9 mouse cellular contexts compared by ENCODE assay signal in genomic region chr7:16921881-16922335, GRCm38 (mm10). TPM values are rescaled to one million over a fixed set of nuclear protein-coding genes. Genes with fewer than 3 reads are reported as not detected.
A peak's percentile ranks its signal among the peaks of the same experiment; 100 is the strongest.
DNase-seq lines count a peak whose midpoint lies in the region; ATAC-seq and TF ChIP-seq lines count a peak whose summit lies in the region.
"Had no signal": no experiment of that assay in that cellular context is flagged by ENCODE, and none has a peak within 500 bp of the region (broad histone marks: within the 10 kb centered on the region; RNA-seq: fewer than 3 reads in every experiment).

No protein-coding gene starts in this region.

- no peak for TF ChIP-seq CTCF in lung, postnatal 0 days (IDR thresholded peaks at IDR 0.05)
- TF ChIP-seq CTCF in lung, adult 2 months (IDR thresholded peaks at IDR 0.05; ENCODE audit: insufficient read depth, low read length): no peak
- no peak for TF ChIP-seq CTCF in forebrain, postnatal 0 days (IDR thresholded peaks at IDR 0.05; ENCODE audit: low read depth)
- TF ChIP-seq CTCF in small intestine, adult 2 months (IDR thresholded peaks at IDR 0.05; ENCODE audit: extremely low read depth, insufficient read length, insufficient replicate concordance, low read depth, low read length): no peak

- WGBS in lung, postnatal 0 days: 32% methylated on average over 4 of the region's 6 CpGs
- 46% methylated on average over 6 of the region's 6 CpGs for WGBS in lung, adult 2 months
- WGBS in forebrain, postnatal 0 days: 17% methylated on average over 6 of the region's 6 CpGs
- WGBS in limb, embryonic 11.5 days: 69% methylated on average over 6 of the region's 6 CpGs
- WGBS in small intestine, adult 2 months: 15% methylated on average over 6 of the region's 6 CpGs

- no peak for TF ChIP-seq EP300 in lung, postnatal 0 days (IDR thresholded peaks at IDR 0.05)

- no peak for TF ChIP-seq POLR2A in lung, adult 2 months (IDR thresholded peaks at IDR 0.05; ENCODE audit: borderline replicate concordance, extremely low read depth, low read depth, low read length)
- TF ChIP-seq POLR2A in small intestine, adult 2 months (IDR thresholded peaks at IDR 0.05; ENCODE audit: low read depth, low read length): no peak

- H3K9me3 ChIP-seq in lung, postnatal 0 days (ENCODE audit: low read length): no peaks in the 10 kb centered on the region
- no peaks in the 10 kb centered on the region for H3K9me3 ChIP-seq in forebrain, postnatal 0 days (ENCODE audit: low read length)
- H3K9me3 ChIP-seq in limb, embryonic 11.5 days (ENCODE audit: control insufficient read depth, low read length): no peaks in the 10 kb centered on the region

- no peak for DNase-seq in lung, postnatal 0 days (ENCODE audit: low spot score)
- DNase-seq in lung, adult 2 months: no peak
- DNase-seq in forebrain, postnatal 0 days: no peak
- no peak for DNase-seq in limb, embryonic 11.5 days (ENCODE audit: low spot score)
- DNase-seq in adrenal gland, postnatal 4 days (ENCODE audit: low spot score in 2 of 2): no peak
- no peak for DNase-seq in MN1 (ENCODE audit: low spot score)

- 0 out of 2 replicates have a peak overlapping the region, but pooled peaks have one; percentile 38 for H3K27ac ChIP-seq in lung, postnatal 0 days (ENCODE audit: low read length)
- peak overlapping the region; percentile 100 for H3K27ac ChIP-seq in forebrain, postnatal 0 days (ENCODE audit: low read depth, low read length)
- H3K27ac ChIP-seq in limb, embryonic 11.5 days (replicated peaks; ENCODE audit: low read depth, low read length): peak overlapping the region; percentile 65
- H3K27ac ChIP-seq in small intestine, adult 2 months (ENCODE audit: insufficient read depth, low read depth, low read length): peak overlapping the region; percentile 80

- H3K9ac ChIP-seq in lung, postnatal 0 days (replicated peaks; ENCODE audit: low read depth): no peak overlapping the region
- H3K9ac ChIP-seq in forebrain, postnatal 0 days: peak overlapping the region; percentile 67
- H3K9ac ChIP-seq in limb, embryonic 11.5 days (ENCODE audit: low read length): peak overlapping the region; percentile 43

- H3K4me3 ChIP-seq in lung, postnatal 0 days (ENCODE audit: low read depth, low read length): peak overlapping the region; percentile 90; the same call in 1 of the 2 replicates
- no peak overlapping the region for H3K4me3 ChIP-seq in lung, adult 2 months (replicated peaks; ENCODE audit: extremely low read depth, low read depth, low read length)
- H3K4me3 ChIP-seq in forebrain, postnatal 0 days (ENCODE audit: low read depth, low read length): peak overlapping the region; percentile 84
- H3K4me3 ChIP-seq in limb, embryonic 11.5 days (ENCODE audit: low read depth, low read length): peak overlapping the region; percentile 94
- H3K4me3 ChIP-seq in small intestine, adult 2 months (ENCODE audit: low read depth, low read length): peak overlapping the region; percentile 93

- no peak for ATAC-seq in lung, postnatal 0 days
- ATAC-seq in forebrain, postnatal 0 days: no peak
- ATAC-seq in limb, embryonic 11.5 days (ENCODE audit: insufficient number of reproducible peaks, low FRiP score, low TSS enrichment, low read depth): no peak
- ATAC-seq in frontal cortex, adult (ENCODE audit: low TSS enrichment): no peak

- H3K36me3 ChIP-seq in lung, postnatal 0 days (ENCODE audit: insufficient read depth, low read length): peaks cover 13% of the 10 kb centered on the region
- H3K36me3 ChIP-seq in forebrain, postnatal 0 days (ENCODE audit: insufficient read depth): peaks cover 30% of the 10 kb centered on the region
- H3K36me3 ChIP-seq in limb, embryonic 11.5 days (ENCODE audit: control insufficient read depth, insufficient read depth, low read length): peaks cover 16% of the 10 kb centered on the region; the same call in 1 of the 2 replicates
- H3K36me3 ChIP-seq in small intestine, adult 2 months (ENCODE audit: control insufficient read depth, insufficient read depth, low read length): peaks cover 26% of the 10 kb centered on the region

- H3K4me2 ChIP-seq in lung, postnatal 0 days (replicated peaks; ENCODE audit: low read depth, low read length): peak overlapping the region; percentile 97
- H3K4me2 ChIP-seq in forebrain, postnatal 0 days (ENCODE audit: low read depth): peak overlapping the region; percentile 92
- peak overlapping the region; percentile 89 for H3K4me2 ChIP-seq in limb, embryonic 11.5 days (ENCODE audit: low read depth, severe bottlenecking)

- H3K4me1 ChIP-seq in lung, postnatal 0 days (ENCODE audit: insufficient read depth, low read depth, low read length): peaks cover 16% of the 10 kb centered on the region
- H3K4me1 ChIP-seq in lung, adult 2 months (ENCODE audit: control insufficient read depth, insufficient read depth, low read length): peaks cover 17% of the 10 kb centered on the region
- peaks cover 16% of the 10 kb centered on the region for H3K4me1 ChIP-seq in forebrain, postnatal 0 days (ENCODE audit: insufficient read depth)
- H3K4me1 ChIP-seq in limb, embryonic 11.5 days (ENCODE audit: control insufficient read depth, insufficient read depth, low read length): peaks cover 31% of the 10 kb centered on the region
- H3K4me1 ChIP-seq in small intestine, adult 2 months (ENCODE audit: control insufficient read depth, insufficient read depth, insufficient read length, low read length): peaks cover 16% of the 10 kb centered on the region

- no peaks in the 10 kb centered on the region for H3K27me3 ChIP-seq in lung, postnatal 0 days (replicated peaks; ENCODE audit: insufficient read depth, low read length)
- no peaks in the 10 kb centered on the region for H3K27me3 ChIP-seq in forebrain, postnatal 0 days (ENCODE audit: insufficient read depth, low read length)
- no peaks in the 10 kb centered on the region for H3K27me3 ChIP-seq in limb, embryonic 11.5 days (ENCODE audit: control insufficient read depth, insufficient read depth, low read length)
- H3K27me3 ChIP-seq in small intestine, adult 2 months (ENCODE audit: control insufficient read depth, insufficient read depth, low read length): no peaks in the 10 kb centered on the region

RNA-seq across cellular contexts. Expression of gene Calm3, which starts 2.0 kb away (rescaled TPM):
- 61.7 and 63.6 TPM in 2 replicates for polyA plus RNA-seq in lung, postnatal 0 days (2015; fragmentation: Nextera tagmentation; extraction: Ambion mirVana)
- 279 and 310 TPM in 2 replicates for polyA plus RNA-seq in lung, adult 2 months (2012; rRNA removed)
- total RNA-seq in forebrain, postnatal 0 days (2014; rRNA removed): 1,323 and 1,444 TPM in 2 replicates
- 403 and 424 TPM in 2 replicates for polyA plus RNA-seq in forebrain, postnatal 0 days (2015; fragmentation: Nextera tagmentation; extraction: Ambion mirVana)
- 176 and 201 TPM in 2 replicates for polyA plus RNA-seq in limb, embryonic 11.5 days (2014; fragmentation: Nextera tagmentation; extraction: Ambion mirVana)
- polyA plus RNA-seq in small intestine, adult 2 months (2012; rRNA removed): 147 and 452 TPM in 2 replicates
- 100 to 1,000 TPM; 330 to 344 TPM for total RNA-seq in adrenal gland, postnatal 4 days (2021)

RNA-seq across cellular contexts. Expression of gene Ptgir, which starts 15.6 kb away (rescaled TPM):
- polyA plus RNA-seq in lung, postnatal 0 days (2015; fragmentation: Nextera tagmentation; extraction: Ambion mirVana): 2.0 and 2.4 TPM in 2 replicates
- 9.8 and 10.4 TPM in 2 replicates for polyA plus RNA-seq in lung, adult 2 months (2012; rRNA removed)
- 0.15 TPM in 1 of 2 replicates, not detected in the other for total RNA-seq in forebrain, postnatal 0 days (2014; rRNA removed)
- polyA plus RNA-seq in forebrain, postnatal 0 days (2015; fragmentation: Nextera tagmentation; extraction: Ambion mirVana): 0.08 and 0.09 TPM in 2 replicates
- 0.24 and 0.44 TPM in 2 replicates for polyA plus RNA-seq in limb, embryonic 11.5 days (2014; fragmentation: Nextera tagmentation; extraction: Ambion mirVana)
- 1.2 and 1.7 TPM in 2 replicates for polyA plus RNA-seq in small intestine, adult 2 months (2012; rRNA removed)
- 1 to 10 TPM; 1.7 to 2.0 TPM for total RNA-seq in adrenal gland, postnatal 4 days (2021)
- total RNA-seq: layer of hippocampus, postnatal 10 days had no signal

RNA-seq across cellular contexts. Expression of gene Pnmal2, which starts 22.6 kb away (rescaled TPM):
- polyA plus RNA-seq in lung, postnatal 0 days (2015; fragmentation: Nextera tagmentation; extraction: Ambion mirVana): 1.9 and 2.0 TPM in 2 replicates
- polyA plus RNA-seq in lung, adult 2 months (2012; rRNA removed): 2.0 and 3.2 TPM in 2 replicates
- 98.9 and 133 TPM in 2 replicates for total RNA-seq in forebrain, postnatal 0 days (2014; rRNA removed)
- 87.5 and 134 TPM in 2 replicates for polyA plus RNA-seq in forebrain, postnatal 0 days (2015; fragmentation: Nextera tagmentation; extraction: Ambion mirVana)
- polyA plus RNA-seq in limb, embryonic 11.5 days (2014; fragmentation: Nextera tagmentation; extraction: Ambion mirVana): 4.8 TPM in 2 replicates
- polyA plus RNA-seq in small intestine, adult 2 months (2012; rRNA removed): 1.2 and 1.4 TPM in 2 replicates
- total RNA-seq in adrenal gland, postnatal 4 days (2021): 10 to 100 TPM; 40.7 to 42.6 TPM

RNA-seq across cellular contexts. Expression of gene Gng8, which starts 30.3 kb away (rescaled TPM):
- polyA plus RNA-seq in lung, postnatal 0 days (2015; fragmentation: Nextera tagmentation; extraction: Ambion mirVana): 5.2 and 6.6 TPM in 2 replicates
- 12.5 and 27.7 TPM in 2 replicates for polyA plus RNA-seq in lung, adult 2 months (2012; rRNA removed)
- total RNA-seq in forebrain, postnatal 0 days (2014; rRNA removed): not detected in 2 replicates
- polyA plus RNA-seq in forebrain, postnatal 0 days (2015; fragmentation: Nextera tagmentation; extraction: Ambion mirVana): 9.3 and 16.4 TPM in 2 replicates
- polyA plus RNA-seq in limb, embryonic 11.5 days (2014; fragmentation: Nextera tagmentation; extraction: Ambion mirVana): 13.9 and 15.9 TPM in 2 replicates
- 2.1 and 2.2 TPM in 2 replicates for polyA plus RNA-seq in small intestine, adult 2 months (2012; rRNA removed)
- 1 to 10 TPM; 2.4 to 4.0 TPM for total RNA-seq in adrenal gland, postnatal 4 days (2021)

RNA-seq across cellular contexts. Expression of gene Pnmal1, which starts 37.6 kb away (rescaled TPM):
- polyA plus RNA-seq in lung, postnatal 0 days (2015; fragmentation: Nextera tagmentation; extraction: Ambion mirVana): 0.04 TPM in 1 of 2 replicates, not detected in the other
- not detected in 2 replicates for polyA plus RNA-seq in lung, adult 2 months (2012; rRNA removed)
- 53.4 and 64.8 TPM in 2 replicates for total RNA-seq in forebrain, postnatal 0 days (2014; rRNA removed)
- polyA plus RNA-seq in forebrain, postnatal 0 days (2015; fragmentation: Nextera tagmentation; extraction: Ambion mirVana): 51.1 and 61.5 TPM in 2 replicates
- 2.0 and 2.1 TPM in 2 replicates for polyA plus RNA-seq in limb, embryonic 11.5 days (2014; fragmentation: Nextera tagmentation; extraction: Ambion mirVana)
- 0.04 and 0.09 TPM in 2 replicates for polyA plus RNA-seq in small intestine, adult 2 months (2012; rRNA removed)
- total RNA-seq in adrenal gland, postnatal 4 days (2021): 1 to 10 TPM; 7.3 to 7.8 TPM

Comparison
In these comparisons a context has a peak if more than half of its experiments do, and no peak if none do; other contexts are left out.
1. H3K27ac ChIP-seq: peak in every context shown above with its lines; median percentile 100 in forebrain, postnatal 0 days; 80 in small intestine, adult 2 months; 65 in limb, embryonic 11.5 days; 38 in lung, postnatal 0 days.
2. RNA of gene Pnmal2, which starts 22.6 kb away (polyA plus RNA-seq): 87.5 to 134 TPM in forebrain, postnatal 0 days; 4.8 TPM in limb, embryonic 11.5 days, 2.0 to 3.2 TPM in lung, adult 2 months, 1.9 to 2.0 TPM in lung, postnatal 0 days and 1.2 to 1.4 TPM in small intestine, adult 2 months; every median in the first group is over 10 times any median in the second.
3. Peak in every context shown above with its lines, with median percentiles within 50 percentile points of each other: H3K4me2 ChIP-seq.